Mouse (Mus musculus) kidney, embryonic 14.5 days (tissue): ENCODE measurements around the gene Kpna7. TPM values are rescaled to one million over a fixed set of nuclear protein-coding genes. Genes with fewer than 3 reads are reported as not detected.

Source experiments
- ATAC-seq: fragments of 200-750 bp; cut with Nextera tagmentation; 2 replicates; pipeline ENCODE4 v1.8.0; 2017; ENCODE audit warnings: moderate number of reproducible peaks, mild to moderate bottlenecking, moderate TSS enrichment, moderate library complexity; ENCODE audit not compliant: low FRiP score, low TSS enrichment
- H3K27ac ChIP-seq: fragments of 300-500 bp; sonication (generic); 2 replicates; pipeline ENCODE4 v1.5.1; 2014; ENCODE audit warnings: low read depth, mild to moderate bottlenecking, low read length, moderate library complexity, mixed read lengths
- H3K27me3 ChIP-seq: fragments of 300-500 bp; sonication (generic); 2 replicates; pipeline ENCODE4 v1.6.1; 2014; ENCODE audit warnings: mild to moderate bottlenecking, low read length; ENCODE audit not compliant: control insufficient read depth, insufficient read depth
- H3K36me3 ChIP-seq: fragments of 300-500 bp; sonication (generic); 2 replicates; pipeline ENCODE4 v1.6.1; 2014; ENCODE audit warnings: low read length, mixed read lengths; ENCODE audit not compliant: control insufficient read depth, insufficient read depth
- H3K4me1 ChIP-seq: fragments of 300-500 bp; sonication (generic); 2 replicates; pipeline ENCODE4 v1.6.1; 2014; ENCODE audit warnings: low read length, mixed read lengths; ENCODE audit not compliant: control insufficient read depth, insufficient read depth
- H3K4me2 ChIP-seq: fragments of 300-500 bp; sonication (generic); replicated peaks from 2 replicates; pipeline ENCODE4 v1.6.1; 2014; ENCODE audit warnings: low read depth, mild to moderate bottlenecking, low read length
- H3K4me3 ChIP-seq: fragments of 300-500 bp; sonication (generic); 2 replicates; pipeline ENCODE4 v1.5.1; 2014; ENCODE audit warnings: mild to moderate bottlenecking, low read length
- H3K9ac ChIP-seq: fragments of 300-500 bp; sonication (generic); 2 replicates; pipeline ENCODE4 v1.6.1; 2014; ENCODE audit warnings: low read depth, mild to moderate bottlenecking, low read length, moderate library complexity
- H3K9me3 ChIP-seq: fragments of 300-500 bp; sonication (generic); 2 replicates; pipeline ENCODE4 v1.6.1; 2016; ENCODE audit warnings: low read length; ENCODE audit not compliant: control insufficient read depth
- WGBS: fragments of 180-500 bp; shearing (Covaris S2); extraction: QIAGEN DNeasy Blood & Tissue Kit; methylation state at CpG from one replicate; pipeline ENCODE4 v1.1.7; 2014; 5-methylcytosine and 5-hydroxymethylcytosine counted together
- polyA plus RNA-seq: library from polyadenylated mRNA; unstranded; fragments of >200 nt; fragmentation: Nextera tagmentation; extraction: Ambion mirVana; gene quantifications from 2 replicates; pipeline ENCODE4 v1.2.1, GENCODE M21; 2014

Kpna7 gene
- polyA plus RNA-seq, 1 experiment from 2014 or later: not detected

GRCm38 (mm10) chr5:144998491-144998890 is 85.3 kb downstream of the Kpna7 start:
- H3K4me2 ChIP-seq: no peak overlapping the region
- no peak for ATAC-seq
- H3K27me3 ChIP-seq: no peaks in the 10 kb centered on the region
- no peak overlapping the region for H3K27ac ChIP-seq
- 17% methylated on average over 2 of the region's 2 CpGs for WGBS
- H3K4me3 ChIP-seq: no peak overlapping the region
- H3K36me3 ChIP-seq: no peaks in the 10 kb centered on the region
- no peak overlapping the region for H3K9ac ChIP-seq
- H3K4me1 ChIP-seq: no peaks in the 10 kb centered on the region
- no peaks in the 10 kb centered on the region for H3K9me3 ChIP-seq

DNA sequence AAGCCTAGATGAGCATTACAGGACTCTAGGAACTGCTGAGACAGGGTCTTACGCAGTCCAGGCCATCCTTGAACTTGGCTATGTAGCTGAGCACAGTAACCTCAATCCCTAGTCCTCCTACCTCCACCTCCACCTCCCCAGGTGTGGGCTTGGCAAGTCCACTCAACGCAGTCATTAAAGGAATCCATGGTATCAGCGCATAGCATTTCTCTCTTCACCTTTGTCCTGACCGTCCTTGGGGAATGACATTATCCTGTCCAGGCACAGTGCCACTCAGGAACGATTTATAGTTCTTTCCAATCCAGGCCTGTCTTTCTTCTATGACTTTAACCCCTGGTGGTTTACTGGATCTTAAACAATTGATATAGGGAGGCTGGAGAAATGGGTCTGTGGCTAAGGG is 93.3 kb downstream of the Kpna7 start:
- H3K27ac ChIP-seq: no peak overlapping the region
- no peak overlapping the region for H3K4me2 ChIP-seq
- no peak overlapping the region for H3K4me3 ChIP-seq
- H3K9ac ChIP-seq: no peak overlapping the region
- no peaks in the 10 kb centered on the region for H3K4me1 ChIP-seq
- no peaks in the 10 kb centered on the region for H3K9me3 ChIP-seq
- 77% methylated on average over 5 of the region's 5 CpGs for WGBS
- ATAC-seq: no peak
- no peaks in the 10 kb centered on the region for H3K27me3 ChIP-seq
- no peaks in the 10 kb centered on the region for H3K36me3 ChIP-seq

DNA sequence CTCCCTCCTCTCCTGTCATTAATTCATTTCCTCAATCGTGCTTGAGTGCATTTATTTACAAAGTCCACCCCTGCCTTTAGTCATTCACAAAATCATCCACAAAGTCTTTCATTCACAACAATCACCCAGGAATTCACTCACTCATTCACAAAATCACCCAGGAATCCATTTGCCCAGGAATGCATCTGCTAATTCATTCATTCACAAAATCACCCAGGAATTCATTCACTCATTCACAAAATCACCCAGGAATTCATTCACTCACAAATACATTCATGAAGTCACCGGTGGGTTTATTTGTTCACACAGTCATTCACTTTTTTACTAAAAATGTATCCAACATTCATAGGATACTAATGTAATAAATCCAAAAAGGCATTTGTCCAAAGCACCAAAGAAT is 93.8 kb downstream of the Kpna7 start:
- Histone ChIP-seq H3K9ac (no peak overlapping the region), H3K9me3 (no peaks in the 10 kb centered on the region), H3K4me1 (no peaks in the 10 kb centered on the region), H3K4me3 (no peak overlapping the region), H3K36me3 (no peaks in the 10 kb centered on the region), H3K27ac (no peak overlapping the region), H3K4me2 (no peak overlapping the region), H3K27me3 (no peaks in the 10 kb centered on the region)
- WGBS: 71% methylated on average over 2 of the region's 2 CpGs
- no peak for ATAC-seq

DNA sequence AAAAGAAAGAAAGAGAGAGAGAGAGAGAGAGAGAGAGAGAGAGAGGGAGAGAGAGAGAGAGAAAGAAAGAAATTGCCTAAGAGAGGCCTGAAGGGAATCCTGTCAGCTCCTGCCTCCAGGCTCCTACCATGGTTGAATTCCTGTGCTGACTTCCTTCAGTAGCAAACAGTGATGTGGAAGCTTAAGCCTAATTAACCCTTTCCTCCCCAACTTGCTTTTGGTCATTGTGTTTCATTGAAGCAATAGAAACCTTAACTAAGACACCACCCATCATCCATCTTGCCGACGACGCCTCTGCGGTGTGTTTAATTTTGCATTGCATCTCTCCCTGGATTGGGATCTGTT is 94.8 kb downstream of the Kpna7 start:
- 79% methylated on average over 4 of the region's 4 CpGs for whole genome bisulfite sequencing
- Histone ChIP-seq H3K27me3 (no peaks in the 10 kb centered on the region), H3K4me2 (no peak overlapping the region), H3K36me3 (no peaks in the 10 kb centered on the region), H3K4me1 (no peaks in the 10 kb centered on the region), H3K9ac (no peak overlapping the region), H3K9me3 (peaks cover 4% of the 10 kb centered on the region), H3K27ac (no peak overlapping the region), H3K4me3 (no peak overlapping the region)
- no peak for ATAC-seq

DNA sequence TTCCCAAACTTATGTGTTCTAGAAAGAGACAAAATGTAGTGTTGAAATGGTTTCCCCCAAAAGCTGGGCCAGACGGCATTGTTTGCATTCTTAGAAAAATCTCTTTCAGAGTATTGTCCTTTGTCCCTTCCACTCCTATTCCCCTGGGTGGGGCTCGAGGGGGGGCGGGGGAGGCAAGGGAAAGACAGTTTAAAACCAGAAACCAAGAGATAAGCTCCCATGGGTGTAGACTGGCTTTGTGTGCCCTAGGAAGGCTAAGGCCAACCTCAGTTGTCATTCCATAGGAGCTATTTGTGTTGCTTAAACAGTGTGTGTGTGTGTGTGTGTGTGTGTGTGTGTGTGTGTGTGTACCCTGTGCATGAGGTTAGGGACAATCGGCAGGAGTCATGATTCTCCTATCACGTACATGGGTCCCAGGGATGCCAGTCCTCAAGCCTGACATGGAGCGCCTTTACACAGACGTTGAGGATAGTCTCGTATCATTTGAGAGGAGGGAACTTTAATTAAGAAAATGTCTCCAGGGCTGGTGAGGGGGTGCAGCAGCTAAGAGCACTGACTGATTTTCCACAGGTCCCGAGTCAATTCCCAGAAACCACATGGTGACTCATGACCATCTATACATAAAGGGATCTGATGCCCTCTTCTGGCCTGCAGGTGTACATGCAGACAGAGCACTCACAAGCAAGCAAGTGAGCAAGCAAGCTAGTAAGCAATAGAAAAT is 95.3 kb downstream of the Kpna7 start:
- H3K9me3 ChIP-seq: peaks cover 4% of the 10 kb centered on the region
- no peak overlapping the region for H3K27ac ChIP-seq
- WGBS: 51% methylated on average over 9 of the region's 9 CpGs
- no peaks in the 10 kb centered on the region for H3K27me3 ChIP-seq
- no peaks in the 10 kb centered on the region for H3K4me1 ChIP-seq
- no peak overlapping the region for H3K9ac ChIP-seq
- ATAC-seq: peak; percentile 66
- no peak overlapping the region for H3K4me3 ChIP-seq
- no peak overlapping the region for H3K4me2 ChIP-seq
- H3K36me3 ChIP-seq: no peaks in the 10 kb centered on the region

GRCm38 (mm10) chr5:144987561-144987960 is 96.3 kb downstream of the Kpna7 start:
- Histone ChIP-seq H3K4me1 (no peaks in the 10 kb centered on the region), H3K9me3 (peaks cover 4% of the 10 kb centered on the region), H3K27me3 (no peaks in the 10 kb centered on the region), H3K9ac (no peak overlapping the region), H3K4me3 (no peak overlapping the region), H3K4me2 (no peak overlapping the region), H3K36me3 (no peaks in the 10 kb centered on the region), H3K27ac (no peak overlapping the region)
- WGBS: 91% methylated on average over 13 of the region's 13 CpGs
- no peak for ATAC-seq

DNA sequence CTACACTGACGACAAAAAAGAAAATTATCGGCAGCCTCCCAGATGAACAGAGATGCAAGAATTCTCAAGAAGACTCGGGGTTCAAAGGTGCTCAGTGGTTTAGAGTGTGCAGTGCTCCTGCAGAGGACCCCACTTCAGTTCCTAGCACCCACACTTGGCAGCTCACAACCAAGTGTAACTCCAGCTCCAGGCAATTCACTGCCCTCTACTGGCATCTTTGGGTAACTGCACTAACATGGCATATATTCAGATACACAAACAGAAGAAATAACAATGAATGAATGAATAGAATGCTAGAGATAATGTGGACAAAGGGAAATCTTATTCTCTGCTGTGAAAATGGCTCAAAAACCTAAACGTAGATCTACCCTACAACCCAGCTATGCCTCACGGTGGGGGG is 99.0 kb downstream of the Kpna7 start:
- no peaks in the 10 kb centered on the region for H3K4me1 ChIP-seq
- H3K9ac ChIP-seq: no peak overlapping the region
- no peak overlapping the region for H3K27ac ChIP-seq
- peaks cover 4% of the 10 kb centered on the region for H3K9me3 ChIP-seq
- no peak for ATAC-seq
- H3K36me3 ChIP-seq: no peaks in the 10 kb centered on the region
- 93% methylated on average over 5 of the region's 5 CpGs for WGBS
- no peak overlapping the region for H3K4me2 ChIP-seq
- no peaks in the 10 kb centered on the region for H3K27me3 ChIP-seq
- no peak overlapping the region for H3K4me3 ChIP-seq

DNA sequence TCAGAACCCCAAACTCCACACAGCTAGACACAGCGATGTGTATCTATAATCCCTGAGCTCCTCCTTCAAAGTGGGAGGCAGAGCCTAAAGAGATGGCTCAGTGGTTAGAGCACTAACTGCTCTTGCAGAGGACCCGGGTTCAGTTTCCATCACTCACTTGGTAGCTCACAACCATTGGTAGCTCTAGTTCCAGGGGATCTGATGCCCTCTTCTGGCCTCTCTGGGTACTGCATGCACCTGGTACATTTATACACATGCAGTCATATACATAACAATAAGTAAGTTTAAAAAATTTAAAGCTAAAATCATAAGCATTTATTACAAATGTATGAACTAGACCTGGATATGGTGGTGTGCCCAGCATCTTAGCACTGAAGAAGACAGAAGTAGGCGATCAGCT is 100.6 kb downstream of the Kpna7 start:
- no peak overlapping the region for H3K9ac ChIP-seq
- H3K36me3 ChIP-seq: no peaks in the 10 kb centered on the region
- H3K9me3 ChIP-seq: peaks cover 4% of the 10 kb centered on the region
- H3K4me1 ChIP-seq: no peaks in the 10 kb centered on the region
- H3K27ac ChIP-seq: no peak overlapping the region
- H3K27me3 ChIP-seq: no peaks in the 10 kb centered on the region
- no peak overlapping the region for H3K4me2 ChIP-seq
- H3K4me3 ChIP-seq: no peak overlapping the region
- 93% methylated on average over 3 of the region's 3 CpGs for WGBS
- ATAC-seq: no peak

DNA sequence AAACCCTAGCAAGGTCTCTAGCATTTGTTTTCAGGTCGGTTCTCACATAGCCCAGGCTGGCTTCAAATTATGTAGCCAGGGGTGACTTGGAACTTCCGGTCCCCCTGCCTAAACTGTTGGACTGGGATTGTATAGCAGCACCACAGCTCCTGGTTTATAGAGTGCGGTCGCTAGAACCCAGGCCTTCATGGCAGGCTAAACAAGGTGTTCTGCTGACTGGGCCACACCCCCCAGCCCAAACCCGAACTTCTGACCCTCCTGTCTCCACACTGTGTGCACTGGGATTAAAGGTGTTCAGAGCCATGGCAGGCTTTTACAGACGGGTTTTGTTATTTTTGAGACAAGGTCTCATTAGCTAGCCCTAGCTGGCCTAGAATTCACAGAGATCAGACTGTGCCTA is 104.7 kb downstream of the Kpna7 start:
- 82% methylated on average over 6 of the region's 6 CpGs for WGBS
- no peak overlapping the region; the same call in 1 of the 2 replicates for H3K27ac ChIP-seq
- no peak for ATAC-seq

More for the DNA sequence above, 104.7 kb downstream of the Kpna7 start:
- Histone ChIP-seq H3K9me3 (no peaks in the 10 kb centered on the region; the same call in 1 of the 2 replicates), H3K36me3 (no peaks in the 10 kb centered on the region), H3K4me1 (no peaks in the 10 kb centered on the region), H3K4me2 (no peak overlapping the region), H3K4me3 (no peak overlapping the region), H3K27me3 (no peaks in the 10 kb centered on the region), H3K9ac (no peak overlapping the region)
